Mouse (Mus musculus): ENCODE results near the gene Notum. TPM values are rescaled to one million over a fixed set of nuclear protein-coding genes. Genes with fewer than 3 reads are reported as not detected.

Gene Notum
- polyA plus RNA-seq, 1 experiment from 2014 or later = not detected

- no peak for DNase-seq (ENCODE audit: low spot score)
These were observed 42.1 kb downstream of the Notum start for GRCm38 (mm10) chr11:120618619-120619535.

GRCm38 (mm10) chr11:120617519-120618112 is 43.4 kb downstream of the Notum start, which contains the start of gene Pcyt2:
Gene Pcyt2, minus strand, starts transcription at chr11:120617936.
- peak; percentile 94 for DNase-seq (ENCODE audit: low spot score)

- no peak for DNase-seq (ENCODE audit: low spot score)
These were observed 44.2 kb downstream of the Notum start for GRCm38 (mm10) chr11:120616617-120617294.

- DNase-seq (ENCODE audit: low spot score) = no peak
These were observed 45.3 kb downstream of the Notum start for GRCm38 (mm10) chr11:120615606-120616203.

GRCm38 (mm10) chr11:120615167-120615566 is 45.8 kb downstream of the Notum start:
- DNase-seq (ENCODE audit: low spot score) = no peak

GRCm38 (mm10) chr11:120613976-120614375 is 47.0 kb downstream of the Notum start:
- no peak for DNase-seq (ENCODE audit: low spot score)

GRCm38 (mm10) chr11:120613481-120613972 is 47.4 kb downstream of the Notum start:
- no peak for DNase-seq (ENCODE audit: low spot score)

- peak; percentile 75 for DNase-seq (ENCODE audit: low spot score)
These were observed 48.2 kb downstream of the Notum start for GRCm38 (mm10) chr11:120612763-120613162.

GRCm38 (mm10) chr11:120610477-120611046 is 50.4 kb downstream of the Notum start:
- no peak for DNase-seq (ENCODE audit: low spot score)

GRCm38 (mm10) chr11:120609250-120609649 is 51.7 kb downstream of the Notum start:
- no peak for DNase-seq (ENCODE audit: low spot score)

GRCm38 (mm10) chr11:120608241-120609034 is 52.5 kb downstream of the Notum start, which contains the start of gene Npb:
Gene Npb, plus strand, starts transcription at chr11:120608477.
- no peak for DNase-seq (ENCODE audit: low spot score)

- no peak for DNase-seq (ENCODE audit: low spot score)
These were observed 54.2 kb downstream of the Notum start for GRCm38 (mm10) chr11:120606764-120607163.

- no peak for DNase-seq (ENCODE audit: low spot score)
These were observed 55.3 kb downstream of the Notum start for GRCm38 (mm10) chr11:120605667-120606066.

Small RNAs within 50 kb of the gene (microRNA-seq; reads per million reads assigned to microRNA genes)
- 6.7 reads per million, percentile 11 among the genes with 10 or more reads in this experiment for gene Mir6936 (ENCODE audit: borderline number of aligned reads)

Other genes with a start within 250 kb of the Notum start
- 24.8 and 29.3 TPM in 2 replicates for gene Nploc4, start 223.5 kb downstream of the Notum start, polyA plus RNA-seq (2015; fragmentation: Nextera tagmentation; extraction: Ambion mirVana)
- 1.2 TPM in 2 replicates for gene Tspan10, start 218.5 kb downstream of the Notum start, polyA plus RNA-seq (2015; fragmentation: Nextera tagmentation; extraction: Ambion mirVana)
- 0.14 TPM in 1 of 2 replicates, not detected in the other for gene Pde6g, start 207.7 kb downstream of the Notum start, polyA plus RNA-seq (2015; fragmentation: Nextera tagmentation; extraction: Ambion mirVana)
- 15.5 and 18.5 TPM in 2 replicates for gene Oxld1, start 203.1 kb downstream of the Notum start, polyA plus RNA-seq (2015; fragmentation: Nextera tagmentation; extraction: Ambion mirVana)
- gene Ccdc137, start 203.1 kb downstream of the Notum start, polyA plus RNA-seq (2015; fragmentation: Nextera tagmentation; extraction: Ambion mirVana) = 30.0 and 33.3 TPM in 2 replicates
- 34.7 and 36.6 TPM in 2 replicates for gene Arl16, start 193.6 kb downstream of the Notum start, polyA plus RNA-seq (2015; fragmentation: Nextera tagmentation; extraction: Ambion mirVana)
- gene Mrpl12, start 176.6 kb downstream of the Notum start, polyA plus RNA-seq (2015; fragmentation: Nextera tagmentation; extraction: Ambion mirVana) = 133 and 148 TPM in 2 replicates
- gene Slc25a10, start 169.3 kb downstream of the Notum start, polyA plus RNA-seq (2015; fragmentation: Nextera tagmentation; extraction: Ambion mirVana) = 28.6 and 29.4 TPM in 2 replicates
- gene Gcgr, start 130.5 kb downstream of the Notum start, polyA plus RNA-seq (2015; fragmentation: Nextera tagmentation; extraction: Ambion mirVana) = 0.14 and 0.18 TPM in 2 replicates
- gene Mcrip1, start 111.4 kb downstream of the Notum start, polyA plus RNA-seq (2015; fragmentation: Nextera tagmentation; extraction: Ambion mirVana) = 179 and 196 TPM in 2 replicates
- 13.7 and 17.1 TPM in 2 replicates for gene Ppp1r27, start 110.0 kb downstream of the Notum start, polyA plus RNA-seq (2015; fragmentation: Nextera tagmentation; extraction: Ambion mirVana)
- gene P4hb, start 87.9 kb downstream of the Notum start, polyA plus RNA-seq (2015; fragmentation: Nextera tagmentation; extraction: Ambion mirVana) = 254 and 290 TPM in 2 replicates
- gene Arhgdia, start 79.6 kb downstream of the Notum start, polyA plus RNA-seq (2015; fragmentation: Nextera tagmentation; extraction: Ambion mirVana) = 553 and 615 TPM in 2 replicates
- gene Alyref, start 62.8 kb downstream of the Notum start, polyA plus RNA-seq (2015; fragmentation: Nextera tagmentation; extraction: Ambion mirVana) = 571 and 587 TPM in 2 replicates
- gene Anapc11, start 62.8 kb downstream of the Notum start, polyA plus RNA-seq (2015; fragmentation: Nextera tagmentation; extraction: Ambion mirVana) = 158 and 179 TPM in 2 replicates
- 1.6 and 2.1 TPM in 2 replicates for gene Npb, start 52.7 kb downstream of the Notum start, polyA plus RNA-seq (2015; fragmentation: Nextera tagmentation; extraction: Ambion mirVana)
- 113 and 114 TPM in 2 replicates for gene Pcyt2, start 43.2 kb downstream of the Notum start, polyA plus RNA-seq (2015; fragmentation: Nextera tagmentation; extraction: Ambion mirVana)
- 100 and 108 TPM in 2 replicates for gene Sirt7, start 35.9 kb downstream of the Notum start, polyA plus RNA-seq (2015; fragmentation: Nextera tagmentation; extraction: Ambion mirVana)
- 16.5 and 18.7 TPM in 2 replicates for gene Mafg, start 27.6 kb downstream of the Notum start, polyA plus RNA-seq (2015; fragmentation: Nextera tagmentation; extraction: Ambion mirVana)
- gene Pycr1, start 17.4 kb downstream of the Notum start, polyA plus RNA-seq (2015; fragmentation: Nextera tagmentation; extraction: Ambion mirVana) = 1.7 and 2.9 TPM in 2 replicates
- gene Myadml2, start 13.0 kb downstream of the Notum start, polyA plus RNA-seq (2015; fragmentation: Nextera tagmentation; extraction: Ambion mirVana) = 0.56 and 0.86 TPM in 2 replicates
- gene Aspscr1, start 11.8 kb upstream of the Notum start, polyA plus RNA-seq (2015; fragmentation: Nextera tagmentation; extraction: Ambion mirVana) = 116 and 120 TPM in 2 replicates
- gene Cenpx, start 52.6 kb upstream of the Notum start, polyA plus RNA-seq (2015; fragmentation: Nextera tagmentation; extraction: Ambion mirVana) = 191 and 212 TPM in 2 replicates
- gene Lrrc45, start 52.8 kb upstream of the Notum start, polyA plus RNA-seq (2015; fragmentation: Nextera tagmentation; extraction: Ambion mirVana) = 32.6 and 33.5 TPM in 2 replicates
- 16.6 and 17.4 TPM in 2 replicates for gene Rac3, start 60.3 kb upstream of the Notum start, polyA plus RNA-seq (2015; fragmentation: Nextera tagmentation; extraction: Ambion mirVana)
- gene Dcxr, start 66.1 kb upstream of the Notum start, polyA plus RNA-seq (2015; fragmentation: Nextera tagmentation; extraction: Ambion mirVana) = 78.7 and 80.4 TPM in 2 replicates
- gene Cbr2, start 70.9 kb upstream of the Notum start, polyA plus RNA-seq (2015; fragmentation: Nextera tagmentation; extraction: Ambion mirVana) = 179 and 229 TPM in 2 replicates
- gene Hmga1b, start 101.6 kb upstream of the Notum start, polyA plus RNA-seq (2015; fragmentation: Nextera tagmentation; extraction: Ambion mirVana) = 9.7 and 11.5 TPM in 2 replicates
- 23.7 and 30.1 TPM in 2 replicates for gene Rfng, start 123.0 kb upstream of the Notum start, polyA plus RNA-seq (2015; fragmentation: Nextera tagmentation; extraction: Ambion mirVana)
- gene Gps1, start 123.1 kb upstream of the Notum start, polyA plus RNA-seq (2015; fragmentation: Nextera tagmentation; extraction: Ambion mirVana) = 130 and 134 TPM in 2 replicates
- 87.0 and 92.2 TPM in 2 replicates for gene Dus1l, start 135.2 kb upstream of the Notum start, polyA plus RNA-seq (2015; fragmentation: Nextera tagmentation; extraction: Ambion mirVana)
- 22.3 and 25.3 TPM in 2 replicates for gene Fasn, start 163.4 kb upstream of the Notum start, polyA plus RNA-seq (2015; fragmentation: Nextera tagmentation; extraction: Ambion mirVana)